Mouse (Mus musculus): ENCODE results near the gene Nos3. TPM values are rescaled to one million over a fixed set of nuclear protein-coding genes. Genes with fewer than 3 reads are reported as not detected.
A peak's percentile ranks its signal among the peaks of the same experiment; 100 is the strongest.

Gene Nos3
- total RNA-seq, 2 experiments from 2014 or later: 23.7 to 26.2 TPM

- DNase-seq: peak in 1 of 2 experiments; percentile 61
- intact Hi-C loops (cut with DNase I): loop anchor here (2.0 kb wide), 1 partner anchor 29 kb away; the partner anchor contains the start of gene Agap3
Measured at GRCm38 (mm10) chr5:24424004-24424781, 59.6 kb downstream of the Nos3 start.

GRCm38 (mm10) chr5:24424861-24425411, 60.3 kb downstream of the Nos3 start:
- intact Hi-C loops (cut with DNase I): loop anchor here (2.0 to 5.0 kb wide), 2 partner anchors 28 to 152 kb away; partner anchors contain the start of genes Abcf2 and Agap3
- peak; percentile 81 to 89 for DNase-seq

- intact Hi-C loops (cut with DNase I): loop anchor here (2.0 to 5.0 kb wide), 2 partner anchors 27 to 152 kb away; partner anchors contain the start of genes Abcf2 and Agap3
- no peak for DNase-seq
Measured at GRCm38 (mm10) chr5:24425421-24426036, 60.9 kb downstream of the Nos3 start.

- intact Hi-C loops (cut with DNase I): loop anchor here (5.0 kb wide), 1 partner anchor 151 kb away; the partner anchor contains the start of gene Abcf2
- no peak for DNase-seq
Measured at GRCm38 (mm10) chr5:24426037-24426432, 61.4 kb downstream of the Nos3 start.

- intact Hi-C loops (cut with DNase I): loop anchor here (5.0 kb wide), 1 partner anchor 151 kb away; the partner anchor contains the start of gene Abcf2
- no peak for DNase-seq
Measured at GRCm38 (mm10) chr5:24426556-24427284, 62.1 kb downstream of the Nos3 start.

GRCm38 (mm10) chr5:24427285-24427633, 62.6 kb downstream of the Nos3 start:
- intact Hi-C loops (cut with DNase I): loop anchor here (5.0 kb wide), 1 partner anchor 150 kb away; the partner anchor contains the start of gene Abcf2
- no peak for DNase-seq

- intact Hi-C loops (cut with DNase I): loop anchor here (5.0 kb wide), 1 partner anchor 149 kb away; the partner anchor contains the start of gene Abcf2
- DNase-seq: no peak
Measured at GRCm38 (mm10) chr5:24427981-24428402, 63.4 kb downstream of the Nos3 start.

GRCm38 (mm10) chr5:24428596-24428995, 64.0 kb downstream of the Nos3 start:
- no peak for DNase-seq

GRCm38 (mm10) chr5:24433993-24434392, 69.4 kb downstream of the Nos3 start:
- intact Hi-C loops (cut with DNase I): no loop called here
- DNase-seq: no peak

More at GRCm38 (mm10) chr5:24428596-24428995, 64.0 kb downstream of the Nos3 start:
- intact Hi-C loops (cut with DNase I): loop anchor here (5.0 kb wide), 1 partner anchor 149 kb away; the partner anchor contains the start of gene Abcf2

Other genes starting within 250 kb of the Nos3 start
- 1 to 10 TPM; 7.1 to 8.6 TPM for gene Nupl2, start 199.8 kb upstream of the Nos3 start, total RNA-seq (2021)
- gene Kcnh2, start 13.2 kb upstream of the Nos3 start, total RNA-seq (2021): 10 to 100 TPM; 56.3 to 72.6 TPM
- under 1 TPM; 0.27 to 0.75 TPM for gene Atg9b, start 27.3 kb downstream of the Nos3 start, total RNA-seq (2021)
- 10 to 100 TPM; 83.7 to 84.9 TPM for gene Abcb8, start 28.9 kb downstream of the Nos3 start, total RNA-seq (2021)
- not detected for gene Asic3, start 48.6 kb downstream of the Nos3 start, total RNA-seq (2021)
- 10 to 100 TPM; 22.5 to 23.0 TPM for gene Cdk5, start 58.7 kb downstream of the Nos3 start, total RNA-seq (2021)
- gene Slc4a2, start 59.0 kb downstream of the Nos3 start, total RNA-seq (2021): 10 to 100 TPM; 29.2 to 35.1 TPM
- gene Fastk, start 80.5 kb downstream of the Nos3 start, total RNA-seq (2021): 100 to 1,000 TPM; 288 to 310 TPM
- 10 to 100 TPM; 11.7 to 12.1 TPM for gene Tmub1, start 83.0 kb downstream of the Nos3 start, total RNA-seq (2021)
- gene Agap3, start 87.4 kb downstream of the Nos3 start, total RNA-seq (2021): 10 to 100 TPM; 83.6 to 91.1 TPM
- not detected for gene Gbx1, start 162.4 kb downstream of the Nos3 start, total RNA-seq (2021)
- gene Asb10, start 176.2 kb downstream of the Nos3 start, total RNA-seq (2021): 10 to 100 TPM; 73.0 to 82.3 TPM
- gene 4931409K22Rik, start 192.0 kb downstream of the Nos3 start, total RNA-seq (2021): not detected
- gene Abcf2, start 212.7 kb downstream of the Nos3 start, total RNA-seq (2021): 10 to 100 TPM; 55.3 to 56.0 TPM
- 10 to 100 TPM; 10.8 to 11.6 TPM for gene Chpf2, start 221.9 kb downstream of the Nos3 start, total RNA-seq (2021)

Data from heart, postnatal 36 days (tissue).